Mouse (Mus musculus) heart, embryonic 14.5 days (tissue): ENCODE results near the gene Bdh1. TPM values are rescaled to one million over a fixed set of nuclear protein-coding genes. Genes with fewer than 3 reads are reported as not detected.

ENCODE experiments used
- ATAC-seq: fragments of 200-750 bp; cut with Nextera tagmentation; 2 replicates; pipeline ENCODE4 v1.8.0; 2017; ENCODE audit warnings: low read depth, moderate TSS enrichment; ENCODE audit not compliant: insufficient number of reproducible peaks, insufficient read depth, low FRiP score
- H3K27ac ChIP-seq, 2 experiments: fragments of 200-500 bp in 1 of 2; fragments of 300-500 bp in 1 of 2; sonication (generic) in 1 of 2; replicated peaks in 1 of 2; 2 replicates each; pipeline ENCODE4 v1.5.1; 2012 to 2014; ENCODE audit warnings: low read depth in 2 of 2, low read length in 2 of 2, control low read depth in 1 of 2, mild to moderate bottlenecking in 1 of 2, mixed read lengths in 1 of 2; ENCODE audit not compliant: control insufficient read depth in 1 of 2, insufficient read depth in 1 of 2
- H3K27me3 ChIP-seq: fragments of 300-500 bp; sonication (generic); 2 replicates; pipeline ENCODE4 v1.6.1; 2014; ENCODE audit warnings: mild to moderate bottlenecking, low read length, control low read depth; ENCODE audit not compliant: control insufficient read depth, insufficient read depth
- H3K36me3 ChIP-seq: fragments of 300-500 bp; sonication (generic); 2 replicates; pipeline ENCODE4 v1.6.1; 2014; ENCODE audit warnings: mild to moderate bottlenecking, control low read depth, low read length, mixed read lengths; ENCODE audit not compliant: control insufficient read depth, insufficient read depth
- H3K4me1 ChIP-seq, 2 experiments: fragments of 200-500 bp in 1 of 2; fragments of 300-500 bp in 1 of 2; sonication (generic) in 1 of 2; 2 replicates each; pipeline ENCODE4 v1.6.1; 2012 to 2014; ENCODE audit warnings: low read length in 2 of 2, control low read depth in 1 of 2, mixed read lengths in 1 of 2; ENCODE audit not compliant: control insufficient read depth in 2 of 2, insufficient read depth in 2 of 2
- H3K4me2 ChIP-seq: fragments of 300-500 bp; sonication (generic); 2 replicates; pipeline ENCODE4 v1.6.1; 2014; ENCODE audit warnings: mild to moderate bottlenecking, low read length
- H3K4me3 ChIP-seq, 2 experiments: fragments of 200-500 bp in 1 of 2; fragments of 300-500 bp in 1 of 2; sonication (generic) in 1 of 2; 2 replicates each; pipeline ENCODE4 v1.5.1; 2012 to 2014; ENCODE audit warnings: low read length in 2 of 2, mild to moderate bottlenecking in 2 of 2, control low read depth in 1 of 2, low read depth in 1 of 2, moderate library complexity in 1 of 2; ENCODE audit not compliant: control insufficient read depth in 1 of 2, insufficient read depth in 1 of 2
- H3K9ac ChIP-seq: fragments of 300-500 bp; sonication (generic); 2 replicates; pipeline ENCODE4 v1.6.1; 2014; ENCODE audit warnings: mild to moderate bottlenecking, low read length
- H3K9me3 ChIP-seq: fragments of 300-500 bp; sonication (generic); 2 replicates; pipeline ENCODE4 v1.6.1; 2016; ENCODE audit warnings: low read length, control low read depth; ENCODE audit not compliant: control insufficient read depth
- WGBS: fragments of 180-500 bp; shearing (Covaris S2); extraction: QIAGEN DNeasy Blood & Tissue Kit; methylation state at CpG from one replicate; pipeline ENCODE4 v1.1.7; 2014; 5-methylcytosine and 5-hydroxymethylcytosine counted together
- polyA plus RNA-seq: library from polyadenylated mRNA; unstranded; fragments of >200 nt; fragmentation: Nextera tagmentation; extraction: Ambion mirVana; gene quantifications from 2 replicates; pipeline ENCODE4 v1.2.1, GENCODE M21; 2014

Gene Bdh1
- polyA plus RNA-seq, 1 experiment from 2014 or later = 9.0 TPM

DNA sequence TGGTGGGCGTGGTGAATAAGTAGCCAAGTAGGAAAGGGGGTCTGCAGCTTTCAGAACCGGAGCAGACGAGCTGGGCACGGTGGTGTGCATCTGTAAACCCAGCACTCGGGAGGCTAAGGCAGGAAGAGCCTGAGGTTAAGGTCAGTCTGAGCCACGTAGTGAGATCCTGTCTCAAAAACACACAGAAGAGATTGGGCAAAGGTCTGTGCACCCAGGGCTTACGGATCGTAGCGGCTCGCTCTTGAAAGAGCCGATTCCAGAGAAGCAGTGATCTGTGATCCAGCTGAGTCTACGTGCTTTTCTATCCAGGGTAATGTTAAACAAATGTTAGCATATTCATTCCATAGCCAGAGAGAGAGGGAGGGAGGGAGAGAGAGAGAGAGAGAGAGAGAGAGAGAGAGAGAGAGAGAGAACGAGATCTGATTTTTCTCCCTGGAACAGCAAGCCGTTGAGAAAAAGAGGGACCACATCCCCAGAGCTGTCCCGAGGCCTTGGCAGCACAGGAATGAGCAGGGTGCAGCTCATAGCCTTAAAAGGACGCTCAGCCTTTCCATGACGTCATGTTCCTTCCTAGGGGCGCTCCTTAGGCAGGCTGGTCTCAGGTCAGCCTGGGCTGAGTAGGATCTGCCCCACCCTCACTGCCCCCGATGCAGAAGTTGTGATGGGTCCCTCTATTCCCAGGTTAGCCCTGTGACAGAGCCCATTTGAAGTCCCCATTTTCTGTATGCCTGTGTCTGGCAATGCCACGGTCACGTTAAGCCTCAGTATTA lies 33.4 kb downstream of the Bdh1 start:
- Histone ChIP-seq H3K27ac (no peak overlapping the region), H3K4me3 (no peak overlapping the region), H3K9ac (no peak overlapping the region), H3K4me2 (no peak overlapping the region), H3K9me3 (no peaks in the 10 kb centered on the region), H3K27me3 (0 out of 2 replicates have a peak, but pooled peaks cover 1% of the 10 kb centered on the region), H3K4me1 (peaks cover 5 to 8% of the 10 kb centered on the region in 2 experiments; a peak in 2 of 4 replicates), H3K36me3 (no peaks in the 10 kb centered on the region)
- 54% methylated on average over 20 of the region's 21 CpGs for WGBS
- peak; percentile 52; the same call in 1 of the 2 replicates for ATAC-seq

- H3K36me3 ChIP-seq = no peaks in the 10 kb centered on the region
- peaks cover 11% of the 10 kb centered on the region; the same call in 1 of the 2 replicates for H3K27me3 ChIP-seq
- peak overlapping the region; percentile 85 for H3K4me2 ChIP-seq
- peak overlapping the region; percentile 79 for H3K9ac ChIP-seq
- WGBS = 3% methylated on average over 17 of the region's 17 CpGs
- ATAC-seq = 0 out of 2 replicates have a peak, but pooled peaks have one; percentile 32
- no peaks in the 10 kb centered on the region for H3K9me3 ChIP-seq
- H3K4me1 ChIP-seq = peaks cover 6 to 8% of the 10 kb centered on the region in 2 experiments; a peak in 2 of 4 replicates
- H3K4me3 ChIP-seq = peak overlapping the region; percentile 51 to 57
- H3K27ac ChIP-seq = no peak overlapping the region
Measured at GRCm38 (mm10) chr16:31458229-31458918, 36.3 kb downstream of the Bdh1 start.

DNA sequence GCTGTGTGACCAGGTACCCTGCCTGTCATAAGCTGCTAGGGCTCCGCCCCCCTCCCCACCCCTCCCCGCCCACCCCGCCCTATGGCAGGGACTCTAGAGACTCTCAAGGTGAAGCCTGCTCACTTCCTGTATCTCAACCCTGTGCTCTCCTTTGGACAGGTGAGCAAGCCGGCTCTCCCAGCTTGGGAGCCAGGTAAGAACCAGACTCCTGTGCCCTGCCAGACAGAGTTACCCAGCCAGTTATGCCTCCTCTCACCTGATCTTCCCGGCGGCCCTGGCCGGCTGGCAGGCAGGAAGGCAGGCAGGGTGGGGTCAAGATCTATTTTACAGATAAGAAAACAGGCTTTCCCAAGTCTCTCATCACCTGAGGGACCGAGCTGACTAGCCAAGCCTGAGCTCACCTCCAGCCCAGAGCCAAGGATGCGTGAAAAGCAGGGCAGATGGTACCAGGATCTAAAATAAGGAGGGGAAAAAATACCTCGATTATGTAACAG lies 37.9 kb downstream of the Bdh1 start:
- Histone ChIP-seq H3K9me3 (no peaks in the 10 kb centered on the region), H3K36me3 (no peaks in the 10 kb centered on the region), H3K4me3 (no peak overlapping the region), H3K27me3 (peaks cover 11% of the 10 kb centered on the region; the same call in 1 of the 2 replicates), H3K27ac (no peak overlapping the region), H3K4me2 (no peak overlapping the region), H3K9ac (no peak overlapping the region), H3K4me1 (peaks cover 6% of the 10 kb centered on the region in 2 experiments; a peak in 2 of 4 replicates)
- no peak for ATAC-seq
- 27% methylated on average over 10 of the region's 10 CpGs for WGBS

GRCm38 (mm10) chr16:31460506-31460905 lies 38.4 kb downstream of the Bdh1 start:
- Histone ChIP-seq H3K27me3 (peaks cover 11% of the 10 kb centered on the region; the same call in 1 of the 2 replicates), H3K4me1 (peaks cover 3 to 6% of the 10 kb centered on the region in 2 experiments; a peak in 2 of 4 replicates), H3K27ac (no peak overlapping the region), H3K9me3 (no peaks in the 10 kb centered on the region), H3K36me3 (no peaks in the 10 kb centered on the region), H3K9ac (no peak overlapping the region), H3K4me2 (no peak overlapping the region), H3K4me3 (no peak overlapping the region)
- ATAC-seq = no peak
- WGBS = 37% methylated on average over 13 of the region's 13 CpGs

- ATAC-seq = no peak
- WGBS = 68% methylated on average over 5 of the region's 5 CpGs
- Histone ChIP-seq H3K36me3 (no peaks in the 10 kb centered on the region), H3K4me3 (no peak overlapping the region), H3K27me3 (peaks cover 11% of the 10 kb centered on the region; the same call in 1 of the 2 replicates), H3K4me2 (no peak overlapping the region), H3K4me1 (peaks cover 0 to 3% of the 10 kb centered on the region in 2 experiments; a peak in 1 of 4 replicates), H3K27ac (no peak overlapping the region), H3K9ac (no peak overlapping the region), H3K9me3 (no peaks in the 10 kb centered on the region)
Measured at GRCm38 (mm10) chr16:31461046-31461445, 39.0 kb downstream of the Bdh1 start.

- Histone ChIP-seq H3K9ac (no peak overlapping the region), H3K27ac (no peak overlapping the region), H3K27me3 (peaks cover 11% of the 10 kb centered on the region; the same call in 1 of the 2 replicates), H3K4me1 (peaks cover 0 to 3% of the 10 kb centered on the region in 2 experiments; a peak in 1 of 4 replicates), H3K4me3 (no peak overlapping the region), H3K4me2 (no peak overlapping the region), H3K9me3 (no peaks in the 10 kb centered on the region), H3K36me3 (no peaks in the 10 kb centered on the region)
- 20% methylated on average over 12 of the region's 12 CpGs for WGBS
- no peak for ATAC-seq
Measured at GRCm38 (mm10) chr16:31462113-31462687, 40.1 kb downstream of the Bdh1 start.

DNA sequence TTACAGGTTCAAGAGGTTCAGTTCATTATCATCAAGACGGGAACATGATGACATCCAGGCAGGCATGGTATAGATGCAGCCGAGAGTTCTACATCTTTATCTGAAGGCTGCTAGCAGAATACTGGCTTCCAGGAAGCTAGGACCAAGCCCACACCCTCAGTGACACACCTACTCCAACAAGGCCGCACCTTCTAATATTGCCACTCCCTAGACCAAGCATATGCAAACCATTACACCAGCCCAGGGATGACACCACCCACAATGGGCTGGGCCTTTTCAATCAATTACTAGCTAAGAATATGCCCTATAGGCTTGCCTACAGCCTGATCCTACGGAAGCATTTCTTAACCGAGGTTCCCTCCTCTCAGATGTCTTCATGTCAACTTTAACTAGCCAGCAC lies 42.9 kb downstream of the Bdh1 start:
- Histone ChIP-seq H3K9ac (no peak overlapping the region), H3K9me3 (no peaks in the 10 kb centered on the region), H3K4me3 (no peak overlapping the region), H3K27me3 (peaks cover 11% of the 10 kb centered on the region; the same call in 1 of the 2 replicates), H3K4me1 (peaks cover 0 to 3% of the 10 kb centered on the region in 2 experiments; a peak in 1 of 4 replicates), H3K36me3 (no peaks in the 10 kb centered on the region), H3K27ac (no peak overlapping the region), H3K4me2 (no peak overlapping the region)
- ATAC-seq = no peak
- WGBS = 69% methylated on average over 5 of the region's 5 CpGs
